Mouse (Mus musculus): ENCODE data around the gene Hoxd3.

GRCm38 (mm10) chr2:74750731-74751250 lies 39.1 kb downstream of the Hoxd3 start:
- TF ChIP-seq BHLHE40 (IDR thresholded peaks at IDR 0.05; ENCODE audit: borderline replicate concordance, low read depth, low read length) (no peak), CTCF (IDR thresholded peaks at IDR 0.05 in 2 of 3, conservative IDR thresholded peaks at IDR 0.05 in 1 of 3; ENCODE audit: control insufficient read depth in 1 of 3, insufficient read depth in 1 of 3, low read depth in 2 of 3, low read length in 3 of 3, poor library complexity in 1 of 3, severe bottlenecking in 1 of 3) (no peak), GABPA (IDR thresholded peaks at IDR 0.05; ENCODE audit: low read depth, low read length) (no peak)
